Mouse (Mus musculus) heart, postnatal 0 days (tissue): ENCODE data around the gene Pced1a.

Source experiments
- CTCF ChIP-seq: IDR thresholded peaks from 2 replicates; pipeline ENCODE4 v1.5.1; 2016; ENCODE audit warnings: antibody characterized with exemption, control low read depth, low read depth
- EP300 ChIP-seq: IDR thresholded peaks from 2 replicates; pipeline ENCODE4 v1.6.1; 2016; ENCODE audit warnings: antibody characterized with exemption, low read depth

DNA sequence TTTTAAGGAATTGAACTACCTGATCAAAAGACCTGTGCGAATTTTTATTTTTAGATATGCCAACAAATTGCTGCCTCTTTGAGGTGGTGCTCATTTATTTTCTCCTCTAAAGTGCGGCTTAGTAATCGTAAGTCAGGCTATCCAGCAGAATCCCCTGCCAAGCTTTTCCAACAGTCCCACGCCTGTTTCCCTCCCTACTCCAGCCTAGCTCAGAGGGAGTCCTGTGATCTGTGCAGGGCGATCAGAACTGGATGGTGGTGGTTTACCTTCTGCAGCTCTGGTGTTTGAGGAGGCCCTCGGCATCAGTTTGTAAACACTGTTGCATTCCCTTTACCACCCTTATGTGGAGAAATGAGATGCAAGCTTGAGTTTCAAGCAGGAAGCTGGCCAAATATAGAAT, 28.9 kb upstream of the Pced1a start:
- TF ChIP-seq CTCF, result no peak
- TF ChIP-seq EP300, result no peak
